Mouse (Mus musculus) forebrain, postnatal 0 days (tissue): ENCODE results near the gene Grk3. TPM values are rescaled to one million over a fixed set of nuclear protein-coding genes. Genes with fewer than 3 reads are reported as not detected.

Source experiments
- ATAC-seq: fragments of 200-750 bp; cut with Nextera tagmentation; 2 replicates; pipeline ENCODE4 v1.8.0; 2017; ENCODE audit warnings: mild to moderate bottlenecking, moderate library complexity
- DNase-seq: peaks from one replicate; pipeline ENCODE4 v3.0.0-alpha.2; 2015
- H3K27ac ChIP-seq: fragments of 300-500 bp; sonication (generic); 2 replicates; pipeline ENCODE4 v1.5.1; 2014; ENCODE audit warnings: low read depth, mild to moderate bottlenecking, antibody characterized with exemption, low read length, moderate library complexity, mixed read lengths
- H3K27me3 ChIP-seq: fragments of 300-500 bp; sonication (generic); 2 replicates; pipeline ENCODE4 v1.6.1; 2014; ENCODE audit warnings: mild to moderate bottlenecking, low read length, mixed read lengths; ENCODE audit not compliant: insufficient read depth
- H3K36me3 ChIP-seq: fragments of 300-500 bp; sonication (generic); 2 replicates; pipeline ENCODE4 v1.6.1; 2014; ENCODE audit warnings: mild to moderate bottlenecking, moderate library complexity; ENCODE audit not compliant: insufficient read depth
- H3K4me1 ChIP-seq: fragments of 300-500 bp; sonication (generic); 2 replicates; pipeline ENCODE4 v1.6.1; 2014; ENCODE audit warnings: antibody characterized with exemption; ENCODE audit not compliant: insufficient read depth
- H3K4me2 ChIP-seq: fragments of 300-500 bp; sonication (generic); 2 replicates; pipeline ENCODE4 v1.6.1; 2014; ENCODE audit warnings: low read depth, mild to moderate bottlenecking, moderate library complexity
- H3K4me3 ChIP-seq: fragments of 300-500 bp; sonication (generic); 2 replicates; pipeline ENCODE4 v1.5.1; 2014; ENCODE audit warnings: low read depth, low read length, mixed read lengths
- H3K9ac ChIP-seq: fragments of 300-500 bp; sonication (generic); 2 replicates; pipeline ENCODE4 v1.6.1; 2014; ENCODE audit warnings: mild to moderate bottlenecking
- H3K9me3 ChIP-seq: fragments of 300-500 bp; sonication (generic); 2 replicates; pipeline ENCODE4 v1.6.1; 2016; ENCODE audit warnings: low read length
- CTCF ChIP-seq: sonication (generic); IDR thresholded peaks from 2 replicates; pipeline ENCODE4 v1.5.1; 2016; ENCODE audit warnings: antibody characterized with exemption, control low read depth, low read depth
- WGBS: fragments of 180-500 bp; shearing (Covaris S2); extraction: QIAGEN DNeasy Blood & Tissue Kit; methylation state at CpG from one replicate; pipeline ENCODE4 v1.1.7; 2014; 5-methylcytosine and 5-hydroxymethylcytosine counted together
- polyA plus RNA-seq: library from polyadenylated mRNA; unstranded; fragments of >200 nt; fragmentation: Nextera tagmentation; extraction: Ambion mirVana; gene quantifications from 2 replicates; pipeline ENCODE4 v1.2.1, GENCODE M21; 2015
- total RNA-seq: library from RNA; depleted of rRNA; stranded (reverse); fragments of >200 nt; gene quantifications from 2 replicates; pipeline ENCODE4 v1.2.3, GENCODE M21; 2014

The Grk3 gene
- total and polyA plus RNA-seq, 2 experiments from 2014 or later, result 12.3 to 56.3 TPM

DNA sequence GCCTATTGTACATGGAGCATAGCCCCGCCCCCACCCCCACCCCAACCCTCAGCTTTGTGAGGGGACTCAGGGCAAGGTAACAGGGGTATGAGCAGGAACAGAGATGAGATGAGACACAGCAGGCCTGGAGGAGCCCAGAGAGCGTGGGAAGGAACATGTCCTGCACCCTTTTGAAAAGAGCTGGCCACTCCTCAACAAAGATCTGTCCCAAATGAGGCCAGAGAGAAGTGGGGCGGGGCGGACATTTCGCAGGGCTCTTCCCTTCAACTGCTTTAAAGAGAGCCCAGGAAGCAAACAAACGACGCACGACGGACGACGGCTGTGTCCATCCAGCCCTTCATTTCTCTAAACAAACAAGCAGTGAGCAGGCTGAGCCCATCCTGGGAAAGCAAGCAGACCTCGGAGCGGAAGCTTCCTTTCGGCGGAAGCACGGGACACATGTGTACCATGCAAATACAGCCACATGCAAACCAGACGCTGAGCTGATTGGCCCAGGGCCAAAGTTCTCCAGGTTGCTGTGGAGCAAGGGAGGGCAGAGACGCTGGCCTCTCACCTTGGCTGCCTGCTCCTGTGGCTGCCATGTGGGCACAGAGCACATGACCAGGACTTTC, 8.7 kb upstream of the Grk3 start:
- no peak overlapping the region for H3K4me3 ChIP-seq
- 0 out of 2 replicates have a peak, but pooled peaks cover 4% of the 10 kb centered on the region for H3K4me1 ChIP-seq
- no peak for DNase-seq
- no peak overlapping the region for H3K9ac ChIP-seq
- no peaks in the 10 kb centered on the region for H3K36me3 ChIP-seq
- H3K4me2 ChIP-seq, result peak overlapping the region; percentile 13; the same call in 1 of the 2 replicates
- TF ChIP-seq CTCF, result no peak
- no peaks in the 10 kb centered on the region for H3K9me3 ChIP-seq
- no peak for ATAC-seq
- 40% methylated on average over 18 of the region's 18 CpGs for WGBS
- H3K27ac ChIP-seq, result no peak overlapping the region
- H3K27me3 ChIP-seq, result no peaks in the 10 kb centered on the region

GRCm38 (mm10) chr5:113018190-113018589, 2.6 kb upstream of the Grk3 start:
- H3K27me3 ChIP-seq, result no peaks in the 10 kb centered on the region
- no peaks in the 10 kb centered on the region for H3K36me3 ChIP-seq
- no peak for DNase-seq
- WGBS, result 43% methylated on average over 8 of the region's 8 CpGs
- H3K9ac ChIP-seq, result no peak overlapping the region
- no peak overlapping the region for H3K4me2 ChIP-seq
- peaks cover 3% of the 10 kb centered on the region for H3K4me1 ChIP-seq
- H3K4me3 ChIP-seq, result no peak overlapping the region
- H3K27ac ChIP-seq, result 0 out of 2 replicates have a peak overlapping the region, but pooled peaks have one; percentile 9
- TF ChIP-seq CTCF, result no peak
- peak; percentile 17; the same call in 1 of the 2 replicates for ATAC-seq
- H3K9me3 ChIP-seq, result no peaks in the 10 kb centered on the region

GRCm38 (mm10) chr5:113017004-113017403, 1.4 kb upstream of the Grk3 start:
- no peak for DNase-seq
- no peaks in the 10 kb centered on the region for H3K36me3 ChIP-seq
- 96% methylated on average over 1 of the region's 1 CpGs for WGBS
- no peak for ATAC-seq
- H3K9me3 ChIP-seq, result no peaks in the 10 kb centered on the region
- no peaks in the 10 kb centered on the region for H3K27me3 ChIP-seq
- no peak overlapping the region for H3K4me2 ChIP-seq
- H3K9ac ChIP-seq, result no peak overlapping the region
- no peak for TF ChIP-seq CTCF
- no peak overlapping the region for H3K4me3 ChIP-seq
- H3K4me1 ChIP-seq, result peaks cover 3% of the 10 kb centered on the region
- H3K27ac ChIP-seq, result no peak overlapping the region

DNA sequence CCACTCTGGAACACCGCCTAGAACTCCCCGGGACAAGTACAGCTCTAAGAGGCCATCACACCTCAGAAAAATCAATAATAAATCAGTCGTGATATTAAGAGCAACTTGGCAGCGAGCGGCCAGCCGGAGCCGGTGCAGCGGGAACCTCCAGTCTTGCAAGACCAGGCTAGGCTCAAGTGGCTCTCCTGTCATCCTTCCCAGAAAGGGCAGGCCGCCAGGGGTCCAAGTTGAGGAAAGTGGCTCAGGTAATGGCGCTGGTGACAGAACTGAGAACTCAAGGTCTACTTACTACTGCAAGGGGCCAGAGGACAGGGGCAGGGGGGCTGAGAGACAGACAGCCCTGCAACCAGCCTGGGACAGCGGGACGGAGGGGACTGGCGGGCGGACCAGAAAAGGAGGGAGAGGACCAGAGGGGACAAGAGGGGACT, 769 bp downstream of the Grk3 start:
- Histone ChIP-seq H3K9me3 (no peaks in the 10 kb centered on the region), H3K4me3 (peak overlapping the region; percentile 66), H3K27ac (peak overlapping the region; percentile 15; the same call in 1 of the 2 replicates), H3K4me2 (peak overlapping the region; percentile 77), H3K9ac (peak overlapping the region; percentile 76), H3K27me3 (no peaks in the 10 kb centered on the region), H3K36me3 (no peaks in the 10 kb centered on the region), H3K4me1 (peaks cover 3% of the 10 kb centered on the region)
- peak; percentile 37 for DNase-seq
- TF ChIP-seq CTCF, result no peak
- WGBS, result 4% methylated on average over 14 of the region's 14 CpGs
- ATAC-seq, result peak; percentile 38

GRCm38 (mm10) chr5:113014111-113014807, 1.3 kb downstream of the Grk3 start:
- Histone ChIP-seq H3K36me3 (no peaks in the 10 kb centered on the region), H3K4me2 (peak overlapping the region; percentile 77), H3K27ac (no peak overlapping the region), H3K4me3 (peak overlapping the region; percentile 66), H3K27me3 (no peaks in the 10 kb centered on the region), H3K9me3 (no peaks in the 10 kb centered on the region), H3K4me1 (peaks cover 3% of the 10 kb centered on the region), H3K9ac (peak overlapping the region; percentile 76)
- ATAC-seq, result 0 out of 2 replicates have a peak, but pooled peaks have one; percentile 9
- DNase-seq, result peak; percentile 28
- WGBS, result 37% methylated on average over 16 of the region's 16 CpGs
- no peak for TF ChIP-seq CTCF

DNA sequence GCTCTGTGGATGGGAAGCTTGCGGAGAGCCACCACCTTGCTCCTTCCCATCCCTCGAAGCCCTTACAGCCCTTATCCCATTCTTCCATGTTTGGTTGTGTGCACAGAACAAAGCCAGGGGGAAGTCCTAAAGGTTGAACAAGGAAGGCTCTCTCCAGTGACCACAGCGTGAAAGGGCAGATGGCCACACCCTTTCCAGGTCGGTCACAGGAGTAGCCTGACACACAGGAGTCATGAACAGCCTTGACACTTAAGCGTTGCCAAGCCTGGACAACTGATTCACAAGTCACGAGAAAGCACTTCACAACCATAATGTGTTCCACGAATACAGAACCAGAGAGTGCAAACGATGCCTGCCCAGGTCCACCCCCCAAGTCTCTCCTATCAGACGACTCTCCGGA, 3.7 kb downstream of the Grk3 start:
- DNase-seq, result no peak
- Histone ChIP-seq H3K4me3 (no peak overlapping the region), H3K27ac (no peak overlapping the region), H3K9ac (no peak overlapping the region), H3K4me2 (no peak overlapping the region), H3K27me3 (no peaks in the 10 kb centered on the region), H3K9me3 (no peaks in the 10 kb centered on the region), H3K4me1 (peaks cover 3% of the 10 kb centered on the region), H3K36me3 (no peaks in the 10 kb centered on the region)
- no peak for TF ChIP-seq CTCF
- 88% methylated on average over 10 of the region's 10 CpGs for WGBS
- ATAC-seq, result no peak

GRCm38 (mm10) chr5:113009183-113009820, 6.3 kb downstream of the Grk3 start:
- no peaks in the 10 kb centered on the region for H3K27me3 ChIP-seq
- no peaks in the 10 kb centered on the region; the same call in 1 of the 2 replicates for H3K4me1 ChIP-seq
- no peak overlapping the region for H3K4me3 ChIP-seq
- WGBS, result 90% methylated on average over 8 of the region's 8 CpGs
- H3K36me3 ChIP-seq, result no peaks in the 10 kb centered on the region
- H3K27ac ChIP-seq, result no peak overlapping the region
- H3K9me3 ChIP-seq, result no peaks in the 10 kb centered on the region
- ATAC-seq (no peak), DNase-seq (no peak)
- H3K4me2 ChIP-seq, result no peak overlapping the region
- TF ChIP-seq CTCF, result no peak
- no peak overlapping the region for H3K9ac ChIP-seq
